Mouse (Mus musculus) gastrocnemius, postnatal 14 days (tissue): ENCODE data around the gene Scn10a. TPM values are rescaled to one million over a fixed set of nuclear protein-coding genes. Genes with fewer than 3 reads are reported as not detected.

Experiments
- DNase-seq: peaks from one replicate; pipeline ENCODE4 v3.0.0; 2021; ENCODE audit warnings: mixed read lengths
- intact Hi-C: fragments of 180-260 bp; cut with DNase I; formaldehyde crosslinking; loops from one replicate; pipeline ENCODE4 v1.15.1; 2025; ENCODE audit warnings: low total_unique reads
- total RNA-seq, 2 experiments: library from RNA; stranded (reverse); gene quantifications; 2 replicates each; pipeline ENCODE4 v1.2.3; 2021

Scn10a gene
- total RNA-seq, 2 experiments from 2014 or later = not detected

- intact Hi-C loops = loop anchor here (2.0 kb wide), 1 partner anchor 106 kb away; no protein-coding TSS in a partner anchor
- DNase-seq = peak; percentile 43
Measured at GRCm38 (mm10) chr9:119646942-119647547, 72.1 kb downstream of the Scn10a start.

- intact Hi-C loops = no loop called here
Measured at GRCm38 (mm10) chr9:119641985-119642384, 77.1 kb downstream of the Scn10a start.

GRCm38 (mm10) chr9:119634216-119634843 lies 84.8 kb downstream of the Scn10a start:
- intact Hi-C loops = no loop called here
- no peak for DNase-seq

More at GRCm38 (mm10) chr9:119641985-119642384, 77.1 kb downstream of the Scn10a start:
- DNase-seq = no peak

- DNase-seq = no peak
- intact Hi-C loops = no loop called here
Measured at GRCm38 (mm10) chr9:119633475-119633874, 85.6 kb downstream of the Scn10a start.

DNA sequence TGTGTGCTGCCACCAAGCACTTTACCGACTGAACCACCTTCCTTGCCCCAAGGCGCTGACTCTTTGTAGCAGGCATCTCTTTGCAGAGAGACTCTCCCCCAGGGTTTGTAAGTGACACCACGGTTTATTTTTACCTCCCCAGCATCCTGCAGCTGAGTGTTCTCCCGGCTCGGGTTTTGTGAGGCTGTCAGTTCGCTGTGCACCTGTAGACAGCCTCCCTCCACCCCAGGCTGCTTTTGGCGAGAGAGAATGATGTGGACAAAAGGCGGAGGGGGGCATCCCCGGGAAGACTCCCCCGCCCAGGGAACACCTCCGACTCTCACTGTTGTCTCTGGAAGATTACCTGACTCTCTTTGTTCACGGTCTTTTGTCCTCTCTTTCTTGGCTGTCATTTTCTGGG lies 86.3 kb downstream of the Scn10a start:
- no peak for DNase-seq
- intact Hi-C loops = no loop called here

DNA sequence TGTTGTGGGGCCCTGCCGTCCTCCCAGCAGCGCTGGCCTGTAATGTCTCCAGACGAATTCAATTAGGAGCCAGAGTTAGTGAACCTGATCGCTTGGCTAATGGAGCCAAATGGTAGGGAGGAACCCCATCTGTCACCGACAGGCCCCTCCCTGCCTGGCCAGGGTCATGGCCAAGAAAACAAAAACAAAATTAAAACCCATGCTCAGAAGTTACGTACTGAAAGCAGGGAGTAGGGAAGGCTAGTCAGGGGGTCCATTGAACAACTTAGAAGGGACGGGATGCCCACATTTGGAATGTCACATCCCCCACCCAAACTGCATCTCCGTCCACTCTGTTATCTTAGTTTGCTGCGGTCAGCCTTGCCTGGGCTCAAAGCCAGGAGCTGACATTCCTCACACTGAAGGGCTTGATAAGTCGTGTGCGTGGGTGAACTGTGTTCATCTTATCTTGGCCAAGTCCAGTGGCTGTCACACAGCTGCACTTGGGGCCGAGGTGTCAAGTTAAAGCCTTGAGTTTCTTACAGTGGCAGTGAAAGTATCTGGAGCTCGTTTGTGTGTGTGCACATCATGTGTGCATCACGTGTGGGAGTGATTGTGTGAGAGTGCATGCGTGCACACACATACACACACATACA lies 87.1 kb downstream of the Scn10a start:
- intact Hi-C loops = no loop called here

DNA sequence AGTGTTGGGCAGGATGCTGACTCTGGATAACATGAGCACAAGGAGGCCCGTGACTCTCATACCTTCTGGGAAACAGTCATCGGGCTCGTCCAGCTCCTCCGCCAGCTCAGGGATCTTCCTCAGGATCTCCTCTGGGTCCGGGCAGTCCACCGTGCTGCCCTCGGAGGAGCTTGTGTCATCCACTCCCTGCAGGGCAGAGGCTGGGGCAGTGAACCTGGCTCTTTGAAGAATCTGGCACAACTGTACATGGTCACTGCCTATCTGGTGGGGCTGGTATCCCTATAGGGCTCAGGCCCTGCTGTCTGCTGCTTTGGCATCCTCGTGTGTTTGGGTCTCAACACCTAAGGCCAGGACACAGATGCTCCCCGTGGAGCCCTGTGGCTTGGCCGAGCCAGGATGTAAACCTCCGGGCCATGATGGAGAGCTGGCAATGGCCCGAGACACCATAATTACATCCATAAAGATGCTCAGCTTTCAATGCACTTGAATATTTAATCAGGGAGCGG lies 87.7 kb downstream of the Scn10a start:
- no peak for DNase-seq
- intact Hi-C loops = no loop called here

More for the DNA sequence above, 87.1 kb downstream of the Scn10a start:
- peak; percentile 25 for DNase-seq

DNA sequence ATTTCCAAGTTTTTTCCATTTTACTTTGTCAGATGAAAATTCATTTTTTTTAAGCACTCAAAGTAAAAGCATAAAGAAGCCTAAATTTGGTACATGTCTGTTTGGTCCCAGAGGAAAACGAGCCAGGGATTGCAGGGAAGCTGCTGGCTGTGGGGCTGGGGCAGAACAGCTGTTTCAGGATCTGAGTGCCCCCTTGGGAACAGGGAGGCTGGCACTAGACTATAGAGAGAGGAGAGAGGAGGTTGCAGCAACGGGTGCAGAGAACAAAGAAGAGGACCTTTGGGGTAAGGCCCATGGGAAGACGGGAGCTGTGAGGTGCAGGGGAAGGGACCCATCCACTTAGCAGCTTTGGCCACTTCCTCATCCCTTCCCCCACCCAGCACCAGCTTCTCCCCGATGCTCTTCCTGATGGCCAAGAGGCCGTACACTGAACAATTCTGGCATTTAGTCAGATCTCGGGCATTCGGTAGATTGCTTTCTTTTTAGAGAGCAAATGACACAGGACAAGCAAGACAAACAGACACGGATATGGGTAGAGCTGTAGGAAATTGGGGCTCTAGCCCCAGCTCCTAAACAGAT lies 90.3 kb downstream of the Scn10a start:
- DNase-seq = no peak
- intact Hi-C loops = no loop called here

- DNase-seq = no peak
- intact Hi-C loops = no loop called here
Measured at GRCm38 (mm10) chr9:119627227-119627626, 91.9 kb downstream of the Scn10a start.

DNA sequence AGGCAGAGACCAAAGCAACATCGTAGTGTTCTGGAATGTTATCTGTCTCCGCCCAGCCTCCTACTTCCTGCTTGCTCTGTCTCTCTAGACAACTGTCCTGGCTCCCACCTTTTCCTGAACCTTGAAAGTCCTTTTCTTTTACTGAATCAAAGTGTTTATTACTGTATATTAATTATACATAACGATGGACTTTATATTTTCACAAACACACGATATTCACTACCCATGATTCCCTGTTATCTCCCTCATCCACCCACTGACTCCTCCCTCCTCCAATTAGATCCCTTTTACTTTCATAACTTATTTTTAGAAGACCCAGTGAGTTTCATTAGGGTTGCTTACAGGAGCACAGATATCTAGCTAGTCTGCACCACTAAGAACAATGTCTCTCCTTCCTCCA lies 95.0 kb downstream of the Scn10a start:
- no peak for DNase-seq
- intact Hi-C loops = no loop called here

- no peak for DNase-seq
- intact Hi-C loops = no loop called here
Measured at GRCm38 (mm10) chr9:119614798-119615197, 104.3 kb downstream of the Scn10a start.

- no peak for DNase-seq
- intact Hi-C loops = no loop called here
Measured at GRCm38 (mm10) chr9:119610563-119611166, 108.5 kb downstream of the Scn10a start.

DNA sequence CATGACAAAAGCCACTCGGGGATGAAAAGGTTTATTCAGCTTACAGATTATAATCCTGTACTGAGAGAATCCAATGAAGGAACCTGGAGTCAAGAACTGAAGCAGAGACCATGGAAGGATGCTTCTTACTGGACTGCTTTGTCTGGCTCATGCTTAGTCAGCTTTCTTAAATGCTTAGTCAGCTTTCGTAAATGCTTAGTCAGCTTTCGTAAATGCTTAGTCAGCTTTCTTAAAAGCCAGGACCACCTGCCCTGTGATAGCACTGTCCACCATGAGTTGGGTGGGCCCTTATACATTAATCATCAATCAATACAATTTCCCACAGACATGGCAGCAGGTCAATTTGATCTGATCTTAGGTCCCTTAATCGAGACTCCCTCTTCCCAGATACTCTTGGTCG lies 112.2 kb downstream of the Scn10a start:
- intact Hi-C loops = no loop called here
- no peak for DNase-seq

DNA sequence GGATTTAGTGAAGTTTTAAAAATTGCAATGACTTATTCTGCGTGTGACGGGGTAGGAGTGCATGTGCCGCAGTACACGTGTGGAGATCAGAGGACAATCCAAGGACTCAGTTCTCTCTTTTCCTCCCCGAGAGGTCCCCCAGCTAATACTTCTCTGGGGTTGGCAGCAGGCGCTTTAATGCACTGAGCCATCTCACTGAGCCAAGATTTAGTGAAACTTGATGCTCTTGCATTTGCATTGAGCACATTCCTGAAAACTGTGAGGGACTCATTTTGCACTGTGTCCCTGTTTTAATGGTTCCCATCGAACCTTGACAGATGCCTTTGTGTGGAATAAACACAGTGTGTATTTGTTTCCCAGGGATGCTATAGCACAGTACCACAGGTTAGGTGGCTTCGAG lies 114.5 kb downstream of the Scn10a start:
- intact Hi-C loops = no loop called here
- DNase-seq = no peak

- intact Hi-C loops = no loop called here
Measured at GRCm38 (mm10) chr9:119598501-119598900, 120.6 kb downstream of the Scn10a start.

DNA sequence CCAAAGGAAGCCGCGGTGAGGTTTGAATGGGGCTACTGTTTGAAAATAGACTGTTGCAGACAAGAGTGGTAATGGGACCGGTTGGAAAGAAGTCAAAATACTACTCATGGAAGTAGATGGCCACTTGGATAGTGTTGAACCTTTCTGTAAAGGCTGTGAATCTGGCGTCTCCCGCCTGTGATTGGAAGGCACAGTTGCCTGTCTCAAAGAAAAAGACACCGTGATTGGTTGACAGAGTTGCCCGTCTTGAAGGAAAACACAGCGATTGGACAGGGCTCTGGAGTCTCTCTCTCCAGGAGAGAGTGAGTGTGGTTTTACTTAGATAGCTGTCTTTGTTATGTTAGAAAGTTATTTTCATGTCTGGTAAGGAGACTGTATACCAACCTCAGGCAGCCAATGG lies 121.8 kb downstream of the Scn10a start:
- intact Hi-C loops = no loop called here
- DNase-seq = no peak

More at GRCm38 (mm10) chr9:119598501-119598900, 120.6 kb downstream of the Scn10a start:
- no peak for DNase-seq

GRCm38 (mm10) chr9:119589592-119589991 lies 129.5 kb downstream of the Scn10a start:
- intact Hi-C loops = no loop called here
- DNase-seq = no peak

DNA sequence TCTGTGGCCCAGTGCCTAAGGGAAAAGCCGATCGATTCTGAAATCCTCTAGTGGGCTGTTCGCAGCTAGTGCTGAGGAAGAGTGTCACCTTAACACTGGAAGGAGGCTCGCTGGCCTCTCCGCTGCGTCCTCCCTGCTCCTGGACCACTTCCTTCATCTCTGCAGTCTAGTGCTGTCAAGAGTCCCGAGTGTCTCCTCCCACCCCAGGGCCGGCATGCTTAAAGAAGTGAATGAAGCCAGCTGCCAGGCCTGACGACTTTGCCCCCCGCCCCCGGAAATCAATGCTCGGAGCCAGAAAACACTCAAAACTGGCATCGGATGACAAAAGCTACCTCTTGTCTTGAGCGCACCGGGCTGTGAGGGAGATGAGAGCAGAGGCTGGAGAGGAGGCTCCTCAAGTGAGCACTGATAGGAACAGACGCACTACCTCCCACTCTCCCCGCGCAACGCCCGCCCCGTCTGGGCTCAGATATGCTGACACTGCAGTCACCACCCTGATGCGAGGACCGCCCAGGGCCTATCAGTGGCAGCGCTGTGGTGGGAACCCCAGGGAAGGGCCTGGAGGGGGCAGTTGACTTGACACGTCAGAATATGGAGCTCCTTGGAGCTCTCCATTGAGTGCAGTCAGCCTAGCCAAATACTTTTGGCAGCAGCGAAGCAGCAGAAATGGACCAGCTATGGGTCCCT lies 130.2 kb downstream of the Scn10a start:
- intact Hi-C loops = no loop called here
- no peak for DNase-seq

- DNase-seq = peak; percentile 69
Measured at GRCm38 (mm10) chr9:119580668-119581067, 138.5 kb downstream of the Scn10a start.

More at GRCm38 (mm10) chr9:119580668-119581067, 138.5 kb downstream of the Scn10a start:
- intact Hi-C loops = no loop called here
